Mouse (Mus musculus): ENCODE data around the gene Bola3.

DNA sequence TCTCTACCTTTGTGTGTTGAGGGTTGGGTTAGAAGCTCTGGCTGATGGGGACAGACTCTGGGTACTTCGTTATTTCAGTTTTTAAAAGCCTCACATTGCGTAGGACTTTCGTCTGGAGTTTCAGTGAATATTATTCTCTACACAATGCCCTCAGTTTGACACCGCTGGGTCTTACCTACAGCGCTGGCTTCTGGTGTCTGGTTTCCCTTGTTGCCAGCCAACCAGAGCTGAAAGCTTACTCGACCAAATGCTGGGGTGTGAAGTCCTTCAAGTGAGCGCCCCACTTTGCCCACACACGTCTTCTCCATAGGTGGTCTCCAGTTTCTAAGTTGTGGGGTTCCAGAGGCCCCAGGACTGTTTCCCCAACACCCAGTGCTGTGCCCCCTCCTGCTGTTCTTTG lies 48.8 kb downstream of the Bola3 start:
- no peak for TF ChIP-seq GATA1 (IDR thresholded peaks at IDR 0.05; ENCODE audit: borderline replicate concordance, low read length)
- no peak for TF ChIP-seq FLI1 (IDR thresholded peaks at IDR 0.05; ENCODE audit: low read length)

All from megakaryocyte, embryonic 14.5 days (primary cell).